Mouse (Mus musculus): ENCODE measurements at regions not wholly inside any gene's neighbourhood (a gene's known extent, or its start where the extent isn't known, plus 50 kb on each side); places are given as distances from the start of the nearest gene placed in this dataset.

DNA sequence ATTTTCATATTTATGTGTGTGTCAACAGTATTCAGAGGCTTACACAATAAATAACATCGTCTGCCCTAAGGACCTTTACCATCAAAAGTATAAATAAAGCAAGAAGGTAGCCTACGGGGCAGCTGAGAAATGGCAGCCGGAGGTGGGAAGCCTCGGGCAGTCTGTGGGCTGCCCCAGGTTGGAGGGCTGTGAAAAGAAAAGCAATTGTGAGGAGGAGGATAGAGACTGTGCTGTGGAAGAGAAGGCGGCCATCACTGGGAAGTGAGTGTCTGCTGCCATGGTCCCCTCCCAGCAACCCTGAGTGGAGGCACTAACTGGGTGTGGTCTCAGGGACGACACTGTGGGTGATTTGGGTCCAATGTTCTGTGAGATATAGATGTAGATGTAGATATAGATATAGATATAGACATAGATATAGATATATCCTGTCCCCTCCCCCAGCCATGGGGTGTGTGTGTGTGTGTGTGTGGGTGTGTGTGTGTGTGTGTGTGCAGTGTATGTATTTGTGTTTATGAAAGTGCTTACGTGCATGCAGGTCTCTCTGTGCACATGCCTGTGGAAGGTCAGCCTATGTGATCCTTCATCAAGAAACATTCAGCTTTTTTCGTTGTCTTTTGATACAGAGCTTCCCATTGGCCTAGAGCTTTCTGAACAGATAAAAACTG is 220.6 kb upstream of the Noct start:
- no peak for TF ChIP-seq POLR2A (IDR thresholded peaks at IDR 0.05; ENCODE audit: control insufficient read depth, low read depth, low read length)
- no peak for TF ChIP-seq CTCF (IDR thresholded peaks at IDR 0.05; ENCODE audit: control insufficient read depth, insufficient read depth, insufficient replicate concordance, low read depth, low read length)

Data from testis, adult 2 months (tissue).